8 mouse cellular contexts compared by ENCODE assay signal in the genomic region with DNA sequence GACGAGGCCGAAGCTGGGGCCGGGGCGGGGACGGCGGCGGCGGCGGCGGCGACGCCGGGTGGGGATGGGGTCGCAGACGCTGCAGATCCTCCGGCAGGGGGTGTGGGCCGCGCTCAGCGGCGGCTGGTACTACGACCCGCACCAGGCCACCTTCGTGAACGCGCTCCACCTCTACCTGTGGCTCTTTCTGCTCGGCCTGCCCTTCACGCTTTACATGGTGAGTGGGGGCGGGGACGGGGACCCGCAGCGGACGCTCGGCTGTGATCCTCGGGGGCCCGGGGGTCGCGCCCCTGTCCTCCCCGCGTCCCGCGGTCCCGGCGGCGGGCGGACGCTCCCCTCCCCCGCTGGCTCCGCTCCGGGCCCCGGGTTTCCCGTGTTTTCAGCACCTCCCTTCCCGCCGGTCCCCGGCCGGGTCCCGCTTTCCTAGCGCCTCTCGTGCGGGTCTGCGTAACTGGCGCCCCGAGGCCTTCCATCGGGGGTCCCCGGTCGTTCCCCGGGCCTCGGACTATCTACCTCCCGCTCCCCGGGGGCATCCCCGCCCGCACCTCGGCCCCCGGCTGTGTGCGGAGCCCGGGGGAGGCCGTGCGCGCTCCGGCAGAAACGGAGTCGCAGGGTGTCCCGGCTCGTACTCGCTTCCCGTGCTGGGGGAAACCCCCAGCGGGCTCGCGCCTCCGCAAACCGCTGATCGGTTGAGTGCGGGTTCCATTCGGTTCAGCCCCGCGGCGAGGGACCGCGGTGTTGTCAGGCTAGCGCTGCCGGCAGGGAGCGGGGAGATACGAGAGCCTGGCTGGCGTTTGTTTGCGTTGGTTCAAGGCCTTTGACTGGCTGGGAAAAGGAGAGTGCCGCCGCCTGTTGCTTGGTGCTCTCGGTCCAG. TPM values are rescaled to one million over a fixed set of nuclear protein-coding genes. Genes with fewer than 3 reads are reported as not detected.
A peak's percentile ranks its signal among the peaks of the same experiment; 100 is the strongest.
DNase-seq lines count a peak whose midpoint lies in the region; ATAC-seq and TF ChIP-seq lines count a peak whose summit lies in the region.

No protein-coding gene starts in this region.

- TF ChIP-seq CTCF in bone marrow macrophage, adult 2 months (IDR thresholded peaks at IDR 0.05; ENCODE audit: low read depth, low read length), result no peak
- 0 out of 2 replicates have a peak, but pooled peaks have one; percentile 11 for TF ChIP-seq CTCF in lung, embryonic 14.5 days (IDR thresholded peaks at IDR 0.05; ENCODE audit: low read depth)

- peak overlapping the region; percentile 92 for H3K4me3 ChIP-seq in bone marrow macrophage, adult 2 months (ENCODE audit: insufficient read depth, low read length)
- peak overlapping the region; percentile 99 for H3K4me3 ChIP-seq in forebrain, embryonic 10.5 days
- peak overlapping the region; percentile 75 for H3K4me3 ChIP-seq in heart, embryonic 16.5 days (ENCODE audit: low read length)
- peak overlapping the region; percentile 99 for H3K4me3 ChIP-seq in lung, embryonic 14.5 days (ENCODE audit: low read depth, low read length)
- H3K4me3 ChIP-seq in neural tube, embryonic 15.5 days (replicated peaks), result peak overlapping the region; percentile 92

- peak; percentile 71 for ATAC-seq in CD4-positive, CD25-positive, alpha-beta regulatory T cell, adult 4 months
- peak; percentile 49 for ATAC-seq in heart, embryonic 16.5 days (replicated peaks; ENCODE audit: extremely low read depth, insufficient read depth, low FRiP score)
- peak; percentile 73 for ATAC-seq in lung, embryonic 14.5 days (ENCODE audit: insufficient read depth)
- ATAC-seq in neural tube, embryonic 15.5 days (ENCODE audit: low FRiP score), result peak; percentile 83

- WGBS in forebrain, embryonic 10.5 days, result under 1% methylated on average over 107 of the region's 107 CpGs
- WGBS in heart, embryonic 16.5 days, result under 1% methylated on average over 100 of the region's 107 CpGs
- WGBS in lung, embryonic 14.5 days, result under 1% methylated on average over 106 of the region's 107 CpGs
- under 1% methylated on average over 60 of the region's 107 CpGs for WGBS in neural tube, embryonic 15.5 days

- H3K9me3 ChIP-seq in forebrain, embryonic 10.5 days, result no peaks in the 10 kb centered on the region
- no peaks in the 10 kb centered on the region for H3K9me3 ChIP-seq in heart, embryonic 16.5 days (replicated peaks; ENCODE audit: control insufficient read depth, low read length)
- H3K9me3 ChIP-seq in lung, embryonic 14.5 days (ENCODE audit: low read depth, low read length), result no peaks in the 10 kb centered on the region
- H3K9me3 ChIP-seq in neural tube, embryonic 15.5 days (replicated peaks), result no peaks in the 10 kb centered on the region

- DNase-seq in forebrain, embryonic 10.5 days (ENCODE audit: extremely low spot score, low spot score), result peak; percentile 68
- peak; percentile 54 to 78 for DNase-seq in kidney, postnatal 25 days
- DNase-seq in lung, embryonic 14.5 days, result peak; percentile 76
- peak; percentile 82 for DNase-seq in testis, postnatal 14 days (ENCODE audit: low spot score)

- peak overlapping the region; percentile 23; the same call in 1 of the 2 replicates for H3K27ac ChIP-seq in bone marrow macrophage, adult 2 months (ENCODE audit: insufficient read depth, low read depth, low read length)
- peak overlapping the region; percentile 98 for H3K27ac ChIP-seq in forebrain, embryonic 10.5 days
- peak overlapping the region; percentile 95 for H3K27ac ChIP-seq in heart, embryonic 16.5 days (ENCODE audit: low read length)
- H3K27ac ChIP-seq in lung, embryonic 14.5 days (ENCODE audit: low read depth), result peak overlapping the region; percentile 93
- H3K27ac ChIP-seq in neural tube, embryonic 15.5 days (replicated peaks), result peak overlapping the region; percentile 92

- no peak for TF ChIP-seq POLR2A in bone marrow macrophage, adult 2 months (IDR thresholded peaks at IDR 0.05; ENCODE audit: borderline replicate concordance, low read depth, low read length)

- H3K9ac ChIP-seq in heart, embryonic 16.5 days (ENCODE audit: low read length), result peak overlapping the region; percentile 98
- H3K9ac ChIP-seq in lung, embryonic 14.5 days, result peak overlapping the region; percentile 85
- H3K9ac ChIP-seq in neural tube, embryonic 15.5 days (replicated peaks), result peak overlapping the region; percentile 94

- H3K4me2 ChIP-seq in heart, embryonic 16.5 days (ENCODE audit: low read depth, low read length), result peak overlapping the region; percentile 83
- peak overlapping the region; percentile 78 for H3K4me2 ChIP-seq in lung, embryonic 14.5 days
- H3K4me2 ChIP-seq in neural tube, embryonic 15.5 days, result peak overlapping the region; percentile 75

- H3K36me3 ChIP-seq in forebrain, embryonic 10.5 days (replicated peaks), result no peaks in the 10 kb centered on the region
- no peaks in the 10 kb centered on the region for H3K36me3 ChIP-seq in heart, embryonic 16.5 days (ENCODE audit: control insufficient read depth, insufficient read depth)
- H3K36me3 ChIP-seq in lung, embryonic 14.5 days (ENCODE audit: insufficient read depth), result no peaks in the 10 kb centered on the region
- H3K36me3 ChIP-seq in neural tube, embryonic 15.5 days, result no peaks in the 10 kb centered on the region

- H3K27me3 ChIP-seq in forebrain, embryonic 10.5 days (ENCODE audit: poor library complexity, severe bottlenecking), result peaks cover 20% of the 10 kb centered on the region
- no peaks in the 10 kb centered on the region for H3K27me3 ChIP-seq in heart, embryonic 16.5 days (ENCODE audit: control insufficient read depth, insufficient read depth, low read length)
- H3K27me3 ChIP-seq in lung, embryonic 14.5 days (ENCODE audit: insufficient read depth, low read length), result no peaks in the 10 kb centered on the region
- no peaks in the 10 kb centered on the region for H3K27me3 ChIP-seq in neural tube, embryonic 15.5 days (replicated peaks)

- H3K4me1 ChIP-seq in bone marrow macrophage, adult 2 months (ENCODE audit: control insufficient read depth, insufficient read depth, low read length), result peaks cover 21% of the 10 kb centered on the region
- H3K4me1 ChIP-seq in forebrain, embryonic 10.5 days, result peaks cover 61% of the 10 kb centered on the region
- peaks cover 61% of the 10 kb centered on the region for H3K4me1 ChIP-seq in heart, embryonic 16.5 days (ENCODE audit: control insufficient read depth, insufficient read depth, low read length)
- peaks cover 22% of the 10 kb centered on the region for H3K4me1 ChIP-seq in lung, embryonic 14.5 days (ENCODE audit: insufficient read depth)
- H3K4me1 ChIP-seq in neural tube, embryonic 15.5 days, result peaks cover 27% of the 10 kb centered on the region

RNA-seq across cellular contexts. Expression of gene Pcnx, which starts 0.7 kb away (rescaled TPM):
- polyA plus RNA-seq in CD4-positive, CD25-positive, alpha-beta regulatory T cell, adult 4 months (2017; shearing (Covaris generic)), result 10 to 100 TPM; 12.0 to 14.8 TPM
- 24.9 and 25.7 TPM in 2 replicates for polyA plus RNA-seq in bone marrow macrophage, adult 2 months (2012; ENCODE audit: insufficient read depth, insufficient read length, missing spikeins)
- polyA plus RNA-seq in forebrain, embryonic 10.5 days (2016; fragmentation: Nextera tagmentation; extraction: Ambion mirVana), result 7.6 and 7.7 TPM in 2 replicates
- polyA plus RNA-seq in heart, embryonic 16.5 days (2015; fragmentation: Nextera tagmentation; extraction: Ambion mirVana), result 9.3 and 10.9 TPM in 2 replicates
- polyA plus RNA-seq in lung, embryonic 14.5 days (2014; fragmentation: Nextera tagmentation; extraction: Ambion mirVana), result 17.4 and 20.7 TPM in 2 replicates
- polyA plus RNA-seq in neural tube, embryonic 15.5 days (2015; fragmentation: Nextera tagmentation; extraction: Ambion mirVana), result 7.3 and 9.6 TPM in 2 replicates

Comparison
In these comparisons a context has a peak if more than half of its experiments do, and no peak if none do; other contexts are left out.
1. Peak in every context shown above with its lines: DNase-seq, ATAC-seq, H3K4me3 ChIP-seq and H3K27ac ChIP-seq.
2. H3K27ac ChIP-seq: peak in every context shown above with its lines; median percentile 98 in forebrain, embryonic 10.5 days; 95 in heart, embryonic 16.5 days; 93 in lung, embryonic 14.5 days; 92 in neural tube, embryonic 15.5 days; 23 in bone marrow macrophage, adult 2 months.